Mouse (Mus musculus): ENCODE results near the gene Zbtb3.

GRCm38 (mm10) chr19:8772996-8773395 lies 29.4 kb upstream of the Zbtb3 start:
- no peak for TF ChIP-seq POLR2A (IDR thresholded peaks at IDR 0.05; ENCODE audit: control insufficient read depth, low read depth, low read length)
- TF ChIP-seq CTCF (IDR thresholded peaks at IDR 0.05; ENCODE audit: control insufficient read depth, insufficient read depth, insufficient replicate concordance, low read depth, low read length) = no peak

Measured in testis, adult 2 months (tissue).